Mouse (Mus musculus) hindbrain, embryonic 10.5 days (tissue): Measurements from ENCODE around the gene Wdr86. TPM values are rescaled to one million over a fixed set of nuclear protein-coding genes. Genes with fewer than 3 reads are reported as not detected.
"Not testable (repeated sequence)": the region's sequence is repeated elsewhere in the genome, so short reads cannot be mapped to it uniquely, and the experiment has no call there.

Experiments
- DNase-seq: peaks from one replicate; pipeline ENCODE4 v3.0.0-alpha.2; 2017; ENCODE audit warnings: low spot score
- H3K27ac ChIP-seq: fragments of 300-500 bp; sonication (generic); 2 replicates; pipeline ENCODE4 v1.5.1; 2016; ENCODE audit warnings: mild to moderate bottlenecking, moderate library complexity
- H3K27me3 ChIP-seq: fragments of 300-500 bp; sonication (generic); 2 replicates; pipeline ENCODE4 v1.6.1; 2016; ENCODE audit warnings: mild to moderate bottlenecking; ENCODE audit not compliant: poor library complexity, insufficient read depth, severe bottlenecking
- H3K36me3 ChIP-seq: fragments of 300-500 bp; sonication (generic); 2 replicates; pipeline ENCODE4 v1.6.1; 2016; ENCODE audit warnings: mild to moderate bottlenecking, moderate library complexity
- H3K4me1 ChIP-seq: fragments of 300-500 bp; sonication (generic); replicated peaks from 2 replicates; pipeline ENCODE4 v1.6.1; 2016; ENCODE audit warnings: mild to moderate bottlenecking
- H3K4me3 ChIP-seq: fragments of 300-500 bp; sonication (generic); 2 replicates; pipeline ENCODE4 v1.5.1; 2016; ENCODE audit warnings: mild to moderate bottlenecking, moderate library complexity
- H3K9me3 ChIP-seq: fragments of 300-500 bp; sonication (generic); 2 replicates; pipeline ENCODE4 v1.6.1; 2016; ENCODE audit warnings: mild to moderate bottlenecking, moderate library complexity
- WGBS: fragments of 180-500 bp; shearing (Covaris S2); methylation state at CpG from one replicate; pipeline ENCODE4 v1.1.7; 2016; 5-methylcytosine and 5-hydroxymethylcytosine counted together
- polyA plus RNA-seq: library from polyadenylated mRNA; unstranded; fragments of >200 nt; fragmentation: Nextera tagmentation; extraction: Ambion mirVana; gene quantifications from 2 replicates; pipeline ENCODE4 v1.2.1, GENCODE M21; 2016

Gene Wdr86
- polyA plus RNA-seq, 1 experiment from 2014 or later = 20.9 TPM

DNA sequence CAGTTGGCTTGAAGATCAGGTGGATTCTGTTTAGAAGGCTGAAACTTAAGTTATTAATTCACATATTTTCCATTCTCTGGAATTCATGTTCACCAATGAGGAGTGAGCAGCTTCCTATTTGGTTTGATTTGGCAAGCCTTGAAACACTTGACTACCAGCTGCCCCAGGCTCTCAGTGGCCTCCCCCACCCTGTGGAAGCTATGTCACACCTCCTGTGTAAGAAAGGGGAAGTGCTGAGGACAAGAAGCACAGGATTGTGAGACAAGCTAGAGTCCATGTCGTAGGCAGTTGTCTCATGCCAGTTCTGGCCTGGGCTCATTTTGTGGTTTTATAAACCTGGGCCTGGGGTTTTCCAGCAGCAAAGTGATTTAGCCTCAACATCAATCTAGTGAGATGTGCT is 42.8 kb downstream of the Wdr86 start:
- H3K27me3 ChIP-seq = no peaks in the 10 kb centered on the region
- no peak overlapping the region for H3K4me3 ChIP-seq
- WGBS = 91% methylated on average over 1 of the region's 1 CpGs
- no peak overlapping the region for H3K27ac ChIP-seq
- H3K36me3 ChIP-seq = peaks cover 34% of the 10 kb centered on the region
- H3K9me3 ChIP-seq = no peaks in the 10 kb centered on the region
- no peak for DNase-seq
- H3K4me1 ChIP-seq = peaks cover 13% of the 10 kb centered on the region

DNA sequence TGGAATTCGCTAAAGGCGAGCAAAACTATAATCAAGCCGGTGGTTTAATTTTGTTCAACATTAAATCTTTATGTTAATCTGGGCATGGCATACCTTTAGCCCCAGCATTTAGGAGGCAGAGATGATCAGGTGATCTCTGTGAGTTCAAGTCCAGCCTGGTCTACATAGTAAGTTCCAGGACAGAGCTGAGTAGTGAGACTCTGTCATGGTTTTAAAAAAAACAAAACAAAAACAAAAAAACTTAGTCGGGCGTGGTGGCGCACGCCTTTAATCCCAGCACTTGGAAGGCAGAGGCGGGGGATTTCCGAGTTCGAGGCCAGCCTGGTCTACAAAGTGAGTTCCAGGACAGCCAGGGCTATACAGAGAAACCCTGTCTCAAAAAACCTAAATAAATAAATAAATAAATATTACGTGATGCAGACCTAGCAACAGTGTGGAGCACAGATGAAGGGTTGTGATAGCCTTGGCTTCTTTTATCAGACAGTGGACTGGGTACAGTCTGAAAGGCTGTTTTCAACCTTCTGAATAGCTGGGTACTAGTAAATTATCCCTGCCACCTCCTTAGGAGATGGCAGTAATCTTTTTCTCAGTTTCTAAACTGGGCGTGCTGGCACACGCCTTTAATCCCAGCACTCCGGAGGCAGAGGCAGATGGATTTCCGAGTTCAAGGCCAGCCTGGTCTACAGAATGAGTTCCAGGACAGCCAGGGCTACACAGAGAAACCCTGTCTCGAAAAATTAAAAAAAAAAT is 43.7 kb downstream of the Wdr86 start:
- WGBS = 79% methylated on average over 16 of the region's 16 CpGs
- not testable (repeated sequence) for DNase-seq, H3K27me3 ChIP-seq, H3K27ac ChIP-seq, H3K9me3 ChIP-seq
- peak overlapping the region; percentile 86 for H3K4me3 ChIP-seq
- H3K4me1 ChIP-seq = peaks cover 13% of the 10 kb centered on the region
- peaks cover 25% of the 10 kb centered on the region for H3K36me3 ChIP-seq

DNA sequence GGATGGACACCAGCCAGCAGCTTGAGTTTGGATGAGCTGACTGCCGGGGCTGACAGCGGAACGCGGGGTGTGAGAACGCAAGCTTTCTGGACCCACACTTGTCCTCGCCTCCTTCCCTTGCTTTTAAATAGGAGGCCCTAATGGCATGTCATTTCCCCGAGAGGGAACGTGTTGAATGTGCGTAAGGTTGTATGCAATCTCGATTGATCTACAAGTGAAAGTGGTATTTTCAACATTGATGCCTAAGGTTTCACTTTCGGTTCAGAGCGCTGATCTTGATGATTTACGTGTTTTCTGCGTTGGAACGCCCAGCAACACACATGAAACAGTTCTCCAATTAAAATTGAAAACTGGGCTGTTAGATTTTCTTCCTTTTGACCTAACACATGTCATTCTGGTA is 44.4 kb downstream of the Wdr86 start:
- peak overlapping the region; percentile 94 for H3K27ac ChIP-seq
- H3K4me3 ChIP-seq = peak overlapping the region; percentile 86
- no peaks in the 10 kb centered on the region for H3K9me3 ChIP-seq
- no peaks in the 10 kb centered on the region for H3K27me3 ChIP-seq
- DNase-seq = no peak
- WGBS = 1% methylated on average over 15 of the region's 15 CpGs
- peaks cover 18% of the 10 kb centered on the region for H3K36me3 ChIP-seq
- peaks cover 13% of the 10 kb centered on the region for H3K4me1 ChIP-seq

DNA sequence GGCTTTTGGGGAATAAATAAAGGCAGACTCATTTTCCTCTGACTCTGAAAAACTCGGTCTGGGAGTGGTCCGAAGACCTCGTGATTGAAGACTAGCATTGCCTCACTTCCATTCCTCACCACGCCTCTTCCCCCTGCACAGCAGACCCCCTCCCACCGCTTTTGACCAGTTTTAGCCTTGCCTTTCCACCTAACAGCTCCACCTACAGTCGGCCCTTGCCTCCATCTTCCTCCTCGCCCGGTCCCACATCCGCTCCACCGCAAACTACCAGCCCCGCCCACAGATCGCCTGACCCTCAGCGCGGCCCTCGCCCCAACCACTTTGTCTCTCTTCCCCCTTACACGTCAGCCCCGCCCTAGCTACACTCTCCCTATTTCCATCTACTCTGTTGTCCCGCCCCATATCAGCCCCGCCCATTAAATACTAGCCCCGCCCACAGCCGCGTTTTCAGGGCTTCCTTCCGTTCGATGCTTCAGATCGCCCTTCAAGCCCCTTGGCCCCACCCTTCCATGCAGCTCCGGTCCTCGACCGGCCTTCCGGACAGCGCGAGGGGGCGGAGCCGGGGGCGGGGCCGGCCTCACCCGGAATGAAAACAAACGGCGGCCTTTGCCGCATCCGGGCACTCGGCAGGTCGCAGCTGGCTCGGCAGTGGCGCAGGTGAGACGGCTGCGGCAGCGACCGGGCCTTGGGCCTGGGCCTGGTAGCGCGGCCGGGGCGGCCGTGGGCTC is 45.0 kb downstream of the Wdr86 start, which contains the start of gene Nub1:
TSS of gene Nub1 (plus strand) at position 167 of the 728 bp plus-strand sequence.
- Histone ChIP-seq H3K4me3 (peak within 1 kb of the TSS; percentile 86), H3K4me1 (peaks cover 13% of the 10 kb centered on the region)
- under 1% methylated on average over 53 of the region's 53 CpGs for WGBS

DNA sequence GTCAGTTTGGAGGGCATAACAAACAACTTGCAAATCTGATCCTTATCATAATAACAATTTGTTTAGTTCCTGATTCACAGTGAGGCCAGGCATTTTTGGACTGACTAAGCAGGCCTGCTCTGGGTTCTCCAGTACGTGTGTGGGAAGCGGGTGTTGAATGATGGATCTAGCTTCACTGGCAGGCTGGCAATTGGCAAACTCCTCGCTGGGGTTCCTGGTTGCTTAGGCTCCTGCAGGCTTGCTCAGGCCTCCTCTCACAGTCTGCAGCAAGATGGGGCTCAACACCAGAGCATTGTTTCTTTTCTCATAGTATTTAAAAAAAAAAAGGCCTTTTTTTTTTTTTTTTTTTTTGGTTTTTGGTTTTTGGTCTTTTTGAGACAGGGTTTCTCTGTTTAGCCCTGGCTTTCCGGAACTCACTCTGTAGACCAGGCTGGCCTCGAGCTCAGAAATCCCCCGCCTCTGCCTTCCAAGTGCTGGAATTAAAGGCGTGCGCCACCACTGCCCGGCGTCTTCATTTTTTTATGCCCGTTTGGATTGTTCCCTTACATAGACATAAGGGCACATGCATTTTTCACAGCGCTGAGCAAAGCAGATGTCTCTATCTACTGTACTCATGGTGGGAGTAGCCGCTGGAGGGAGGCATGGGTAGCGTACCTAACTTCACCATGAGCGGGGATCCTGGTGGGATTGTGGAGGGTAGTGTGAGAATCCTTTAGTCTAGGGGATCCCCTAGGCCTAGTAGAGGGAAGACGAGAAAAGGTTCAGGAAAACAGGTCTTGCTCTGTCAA is 45.8 kb downstream of the Wdr86 start:
- Histone ChIP-seq H3K27me3 (no peaks in the 10 kb centered on the region), H3K27ac (peak overlapping the region; percentile 94), H3K36me3 (peaks cover 5% of the 10 kb centered on the region), H3K9me3 (no peaks in the 10 kb centered on the region), H3K4me1 (peaks cover 13% of the 10 kb centered on the region), H3K4me3 (peak overlapping the region; percentile 86)
- 29% methylated on average over 16 of the region's 16 CpGs for WGBS
- DNase-seq = peak; percentile 27

More for the DNA sequence above, 45.0 kb downstream of the Wdr86 start, which contains the start of gene Nub1:
- Histone ChIP-seq H3K36me3 (peaks cover 12% of the 10 kb centered on the region), H3K27ac (peak within 1 kb of the TSS; percentile 94), H3K9me3 (no peaks in the 10 kb centered on the region), H3K27me3 (no peaks in the 10 kb centered on the region)
- peak; percentile 100 for DNase-seq

DNA sequence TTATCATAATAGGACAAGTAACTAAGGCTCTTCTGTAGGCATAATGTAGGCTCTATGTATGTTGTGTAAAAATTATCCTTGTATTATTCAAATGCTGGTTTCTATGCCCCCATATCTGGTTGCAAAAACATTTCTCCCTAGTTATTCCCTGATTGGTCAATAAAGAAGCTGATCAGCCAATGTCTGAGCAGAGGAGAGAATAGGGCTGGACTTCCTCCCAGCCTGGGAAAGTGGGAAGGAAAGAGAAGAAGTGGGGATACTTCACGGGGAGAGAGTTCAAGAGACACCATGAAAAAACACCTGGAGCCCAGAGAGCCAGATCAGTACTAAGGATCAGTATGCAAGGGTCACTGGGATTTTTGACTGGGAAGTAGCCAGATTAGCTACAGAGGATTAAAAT is 49.1 kb downstream of the Wdr86 start:
- Histone ChIP-seq H3K4me3 (no peak overlapping the region), H3K36me3 (no peaks in the 10 kb centered on the region), H3K27me3 (no peaks in the 10 kb centered on the region), H3K27ac (no peak overlapping the region), H3K9me3 (peaks cover 5% of the 10 kb centered on the region; the same call in 1 of the 2 replicates), H3K4me1 (peaks cover 5% of the 10 kb centered on the region)
- WGBS = 75% methylated on average over 1 of the region's 1 CpGs
- no peak for DNase-seq

DNA sequence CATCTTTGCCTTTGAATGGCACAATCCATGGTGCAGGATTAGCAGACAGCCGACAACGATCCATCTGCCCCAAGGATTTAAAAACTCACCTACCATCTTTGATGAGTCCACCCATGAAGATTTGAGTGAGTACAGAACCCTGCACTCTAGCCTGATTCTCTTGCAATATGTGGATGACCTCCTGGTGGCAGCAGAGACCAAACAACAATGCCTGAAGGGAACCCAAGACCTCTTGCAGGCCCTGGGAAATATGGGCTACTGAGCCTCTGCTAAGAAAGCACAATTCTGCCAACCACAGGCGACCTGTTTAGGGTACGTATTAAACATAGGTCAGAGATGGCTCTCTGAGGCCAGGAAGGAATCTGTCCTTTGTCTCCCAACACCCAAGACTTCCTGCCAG is 56.3 kb downstream of the Wdr86 start:
- Histone ChIP-seq H3K4me3 (no peak overlapping the region), H3K4me1 (no peaks in the 10 kb centered on the region), H3K9me3 (peaks cover 4% of the 10 kb centered on the region; the same call in 1 of the 2 replicates), H3K27me3 (no peaks in the 10 kb centered on the region), H3K36me3 (no peaks in the 10 kb centered on the region), H3K27ac (no peak overlapping the region)
- WGBS = 44% methylated on average over 4 of the region's 4 CpGs
- peak; percentile 76 for DNase-seq

Other genes starting within 250 kb of the Wdr86 start
- gene Gbx1, start 203.5 kb downstream of the Wdr86 start, polyA plus RNA-seq = 1.3 and 1.5 TPM in 2 replicates
- gene Asb10, start 189.7 kb downstream of the Wdr86 start, polyA plus RNA-seq = 0.17 TPM in 1 of 2 replicates, not detected in the other
- gene 4931409K22Rik, start 173.9 kb downstream of the Wdr86 start, polyA plus RNA-seq = 0.07 and 0.10 TPM in 2 replicates
- gene Abcf2, start 153.3 kb downstream of the Wdr86 start, polyA plus RNA-seq = 125 and 159 TPM in 2 replicates
- 16.5 and 19.3 TPM in 2 replicates for gene Chpf2, start 144.0 kb downstream of the Wdr86 start, polyA plus RNA-seq
- gene Smarcd3, start 106.3 kb downstream of the Wdr86 start, polyA plus RNA-seq = 22.8 and 35.7 TPM in 2 replicates
- gene Nub1, start 45.2 kb downstream of the Wdr86 start, polyA plus RNA-seq = 27.3 and 28.8 TPM in 2 replicates
- 0.42 and 0.44 TPM in 2 replicates for gene Crygn, start 27.3 kb upstream of the Wdr86 start, polyA plus RNA-seq
- gene Rheb, start 111.9 kb upstream of the Wdr86 start, polyA plus RNA-seq = 156 and 180 TPM in 2 replicates